Mouse (Mus musculus) lung, postnatal 10 days (tissue): Measurements from ENCODE around the gene Elfn2.

Experiments used
- DNase-seq: peaks from one replicate; pipeline ENCODE4 v3.0.0; 2021

Elfn2 gene

GRCm38 (mm10) chr15:78677708-78678107, 40.9 kb downstream of the Elfn2 start:
- DNase-seq: no peak

GRCm38 (mm10) chr15:78677015-78677414, 41.6 kb downstream of the Elfn2 start:
- DNase-seq: no peak

GRCm38 (mm10) chr15:78674912-78675412, 43.6 kb downstream of the Elfn2 start:
- peak; percentile 9 for DNase-seq

- DNase-seq: no peak
Measured at GRCm38 (mm10) chr15:78673436-78673835, 45.1 kb downstream of the Elfn2 start.

GRCm38 (mm10) chr15:78670341-78670740, 48.2 kb downstream of the Elfn2 start:
- DNase-seq: peak; percentile 37

GRCm38 (mm10) chr15:78669221-78669871, 49.2 kb downstream of the Elfn2 start:
- DNase-seq: peak; percentile 32

- peak; percentile 76 for DNase-seq
Measured at GRCm38 (mm10) chr15:78664268-78664667, 54.3 kb downstream of the Elfn2 start.

GRCm38 (mm10) chr15:78651169-78651568, 67.4 kb downstream of the Elfn2 start:
- no peak for DNase-seq

- DNase-seq: no peak
Measured at GRCm38 (mm10) chr15:78647746-78648145, 70.8 kb downstream of the Elfn2 start.

GRCm38 (mm10) chr15:78644606-78645005, 74.0 kb downstream of the Elfn2 start:
- DNase-seq: no peak

GRCm38 (mm10) chr15:78643633-78644032, 74.9 kb downstream of the Elfn2 start:
- DNase-seq: no peak

GRCm38 (mm10) chr15:78635231-78635630, 83.3 kb downstream of the Elfn2 start:
- DNase-seq: peak; percentile 62

GRCm38 (mm10) chr15:78634095-78634737, 84.4 kb downstream of the Elfn2 start:
- DNase-seq: peak; percentile 21

GRCm38 (mm10) chr15:78633413-78633812, 85.2 kb downstream of the Elfn2 start:
- no peak for DNase-seq

GRCm38 (mm10) chr15:78632387-78632786, 86.2 kb downstream of the Elfn2 start:
- no peak for DNase-seq

- DNase-seq: no peak
Measured at GRCm38 (mm10) chr15:78626285-78626684, 92.3 kb downstream of the Elfn2 start.

- DNase-seq: no peak
Measured at GRCm38 (mm10) chr15:78624961-78625360, 93.6 kb downstream of the Elfn2 start.

- DNase-seq: peak; percentile 94
Measured at GRCm38 (mm10) chr15:78624431-78624950, 94.1 kb downstream of the Elfn2 start.

- DNase-seq: peak; percentile 86
Measured at GRCm38 (mm10) chr15:78623426-78623825, 95.1 kb downstream of the Elfn2 start.
